Mouse (Mus musculus) spleen, postnatal 36 days (tissue): ENCODE data around the gene Myom1.

ENCODE experiments used
- DNase-seq, 2 experiments: peaks; one replicate each; pipeline ENCODE4 v3.0.0; 2022; ENCODE audit warnings: low spot score in 2 of 2, mixed read lengths in 1 of 2

Myom1 gene

GRCm38 (mm10) chr17:71002081-71002743 is at the start of gene Myom1:
Myom1 (plus strand) TSS chr17:71002633.
- peak; percentile 98 to 99 for DNase-seq

GRCm38 (mm10) chr17:70963546-70963945 is 38.9 kb upstream of the Myom1 start:
- DNase-seq = peak; percentile 81 to 91

- DNase-seq = no peak
Measured at GRCm38 (mm10) chr17:70965281-70965680, 37.2 kb upstream of the Myom1 start.

GRCm38 (mm10) chr17:70966126-70966525 is 36.3 kb upstream of the Myom1 start:
- no peak for DNase-seq

GRCm38 (mm10) chr17:70967191-70967590 is 35.2 kb upstream of the Myom1 start:
- no peak for DNase-seq

GRCm38 (mm10) chr17:70967646-70968045 is 34.8 kb upstream of the Myom1 start:
- no peak for DNase-seq

GRCm38 (mm10) chr17:70968606-70969191 is 33.7 kb upstream of the Myom1 start:
- DNase-seq = no peak

- DNase-seq = no peak
Measured at GRCm38 (mm10) chr17:70971206-70971605, 31.2 kb upstream of the Myom1 start.

- DNase-seq = no peak
Measured at GRCm38 (mm10) chr17:70973398-70973797, 29.0 kb upstream of the Myom1 start.

- DNase-seq = peak; percentile 66 to 68
Measured at GRCm38 (mm10) chr17:70974065-70974464, 28.4 kb upstream of the Myom1 start.

GRCm38 (mm10) chr17:70977799-70978198 is 24.6 kb upstream of the Myom1 start:
- DNase-seq = no peak

GRCm38 (mm10) chr17:70979345-70980223 is 22.8 kb upstream of the Myom1 start:
- no peak for DNase-seq

- DNase-seq = no peak
Measured at GRCm38 (mm10) chr17:70985501-70986354, 16.7 kb upstream of the Myom1 start.

- DNase-seq = no peak
Measured at GRCm38 (mm10) chr17:70986355-70986740, 16.1 kb upstream of the Myom1 start.

- DNase-seq = no peak
Measured at GRCm38 (mm10) chr17:70986831-70987660, 15.4 kb upstream of the Myom1 start.

GRCm38 (mm10) chr17:70988337-70988767 is 14.1 kb upstream of the Myom1 start:
- DNase-seq = no peak

GRCm38 (mm10) chr17:70989430-70989829 is 13.0 kb upstream of the Myom1 start:
- DNase-seq = no peak

- DNase-seq = peak; percentile 79 to 82
Measured at GRCm38 (mm10) chr17:70989991-70990390, 12.4 kb upstream of the Myom1 start.

GRCm38 (mm10) chr17:70990403-70991303 is 11.8 kb upstream of the Myom1 start:
- peak; percentile 90 to 91 for DNase-seq
